Mouse (Mus musculus): ENCODE results near the gene Wipf3. TPM values are rescaled to one million over a fixed set of nuclear protein-coding genes. Genes with fewer than 3 reads are reported as not detected.
A peak's percentile ranks its signal among the peaks of the same experiment; 100 is the strongest.

The Wipf3 gene
- total RNA-seq (2015) (not detected in 2 replicates), total RNA-seq (2017) (not detected in 2 replicates)

DNA sequence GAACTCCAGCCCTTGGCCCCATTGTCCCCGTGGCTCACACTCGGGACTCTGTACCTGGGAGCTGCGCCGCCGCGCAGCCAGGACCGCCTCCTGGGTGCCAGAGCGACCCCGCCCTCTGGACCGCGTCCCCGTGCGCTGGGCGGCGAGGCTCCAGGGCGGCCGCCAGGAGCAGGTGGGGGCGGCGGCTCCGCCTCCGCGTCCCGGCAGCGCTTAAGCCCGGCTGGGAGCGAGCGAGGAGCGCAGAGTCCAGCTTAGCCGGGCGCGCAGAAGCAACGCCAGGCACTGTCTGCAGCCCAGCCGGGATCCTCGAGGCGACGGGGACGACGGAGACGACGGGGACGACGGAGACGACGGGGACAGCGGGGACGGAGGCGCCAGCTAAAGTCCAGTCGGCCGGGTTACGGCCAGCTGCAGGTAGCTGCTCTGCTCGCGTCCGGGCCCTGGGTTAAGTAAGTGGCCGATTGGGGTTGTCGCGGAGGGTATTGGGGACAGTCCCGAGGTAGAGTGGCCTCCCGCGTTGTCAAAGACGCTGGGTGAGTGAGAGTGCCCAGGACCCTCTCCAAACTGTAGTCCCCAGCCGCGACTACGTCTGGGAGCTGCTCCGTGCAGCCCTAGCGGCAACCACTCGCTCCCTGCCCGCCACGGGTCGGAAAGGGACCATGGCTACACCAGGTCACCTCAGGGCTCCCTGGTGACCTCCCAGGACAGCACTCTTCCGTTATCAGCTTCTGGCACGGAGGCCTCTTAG is at the start of gene Wipf3:
Wipf3 (plus strand) TSS at position 157 of the 748 bp plus-strand sequence.
- peak; percentile 44; the same call in 1 of the 2 replicates for ATAC-seq (replicated peaks; ENCODE audit: poor library complexity)

DNA sequence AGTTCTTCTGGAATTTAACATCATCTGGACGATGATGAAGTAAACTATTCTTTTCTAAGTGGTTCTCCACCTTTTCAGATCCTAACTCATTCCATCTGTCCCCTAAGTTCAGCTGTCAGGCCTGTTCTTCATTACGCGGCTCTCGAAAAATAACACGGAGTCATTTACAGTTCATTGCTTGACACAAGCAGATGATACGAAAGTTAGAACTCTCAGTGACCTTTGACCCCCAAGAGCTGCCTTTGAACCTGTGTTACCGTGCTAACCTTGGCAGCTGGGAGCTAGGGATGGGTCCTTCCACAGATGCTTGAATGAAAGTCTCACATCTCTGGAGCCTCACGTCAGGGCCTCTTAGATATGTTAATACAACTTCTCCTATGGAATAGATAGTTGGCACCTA is 46.8 kb upstream of the Wipf3 start:
- ATAC-seq (replicated peaks; ENCODE audit: poor library complexity): no peak

DNA sequence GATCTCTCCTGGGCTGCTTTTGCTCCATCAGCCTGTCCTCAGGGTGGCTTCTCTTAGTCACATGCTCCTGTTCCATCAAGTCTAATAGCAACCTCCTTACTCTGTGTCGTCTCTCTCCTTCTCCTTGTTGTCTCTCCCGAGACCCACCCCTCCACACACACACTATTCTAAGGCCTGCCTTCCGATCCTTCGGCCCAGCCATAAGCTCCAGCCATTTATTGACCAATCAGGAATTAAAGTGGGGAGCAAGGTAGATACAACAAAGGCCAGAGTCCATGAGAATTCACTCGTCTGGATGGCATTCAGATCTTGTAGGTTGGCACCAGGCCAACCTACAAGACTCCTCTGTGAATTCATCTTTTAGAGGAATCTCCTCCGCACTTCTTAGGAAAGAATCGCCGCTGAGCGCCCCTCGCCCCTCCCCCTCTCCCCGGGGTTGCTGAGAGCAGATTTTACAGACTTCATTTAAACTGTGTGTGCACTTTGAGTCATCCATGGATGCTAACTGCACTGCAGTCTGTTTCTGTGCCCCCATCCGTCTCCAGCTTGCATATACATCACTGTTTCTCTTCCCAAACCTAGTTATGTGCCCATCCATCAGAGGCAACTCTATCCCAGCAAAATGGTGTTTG is 45.4 kb upstream of the Wipf3 start:
- no peak for ATAC-seq (replicated peaks; ENCODE audit: poor library complexity)

DNA sequence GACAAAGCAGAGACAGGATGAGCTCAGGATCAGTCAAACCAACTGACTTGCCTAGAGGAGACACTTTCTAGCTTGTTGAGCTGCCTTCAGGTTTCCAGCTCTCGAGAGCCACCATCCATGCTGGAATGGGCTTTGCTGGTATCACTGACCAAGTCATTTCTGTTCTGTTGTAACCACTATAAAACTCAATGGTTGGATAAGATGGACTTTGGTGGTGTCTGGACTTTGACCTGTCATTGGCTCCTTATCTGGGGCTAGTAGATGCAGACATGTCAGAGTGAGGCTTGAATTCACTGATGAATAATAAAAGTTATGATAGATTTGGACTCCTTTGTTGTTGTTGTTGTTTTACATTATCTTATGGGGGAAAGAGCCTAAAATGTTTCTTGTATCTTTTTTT is 44.6 kb upstream of the Wipf3 start:
- no peak for ATAC-seq (replicated peaks; ENCODE audit: poor library complexity)

DNA sequence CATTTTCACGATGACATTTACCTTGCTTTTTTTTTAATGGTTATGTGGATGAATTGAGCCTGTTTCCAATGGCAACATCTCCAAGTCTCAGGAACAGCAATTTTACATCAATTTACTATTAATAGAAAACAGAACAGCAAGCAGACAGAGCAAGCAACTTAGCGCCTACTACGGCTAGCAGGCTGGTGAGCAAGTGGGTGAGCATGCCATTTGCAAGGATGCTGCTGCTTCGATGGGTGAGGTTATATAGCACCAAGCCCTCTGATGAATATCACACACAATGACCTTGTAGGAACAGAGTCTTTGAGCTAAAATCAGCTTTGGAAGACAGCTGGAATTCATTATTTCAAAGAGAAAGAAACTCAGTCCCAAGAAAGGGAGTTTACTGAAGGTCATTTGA is 43.0 kb upstream of the Wipf3 start:
- ATAC-seq (replicated peaks; ENCODE audit: poor library complexity): no peak

DNA sequence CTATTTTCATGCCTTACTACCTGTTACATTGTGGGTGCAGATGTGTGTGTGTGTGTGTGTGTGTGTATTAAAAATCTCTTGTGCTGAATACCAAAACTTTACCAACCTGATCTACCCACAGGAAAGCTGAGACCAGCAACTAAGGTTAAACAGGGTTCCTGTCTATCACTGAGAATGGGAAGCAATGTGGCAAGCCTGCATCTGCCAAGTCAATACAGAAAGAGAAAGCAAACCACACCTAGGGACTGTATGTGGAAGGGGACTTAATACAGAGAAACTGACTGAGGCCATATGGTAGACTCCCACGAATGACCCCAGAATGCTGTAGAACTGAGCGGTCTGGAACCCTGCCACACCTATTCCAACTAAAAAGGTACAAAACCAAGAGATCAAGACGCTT is 42.4 kb upstream of the Wipf3 start:
- no peak for ATAC-seq (replicated peaks; ENCODE audit: poor library complexity)

DNA sequence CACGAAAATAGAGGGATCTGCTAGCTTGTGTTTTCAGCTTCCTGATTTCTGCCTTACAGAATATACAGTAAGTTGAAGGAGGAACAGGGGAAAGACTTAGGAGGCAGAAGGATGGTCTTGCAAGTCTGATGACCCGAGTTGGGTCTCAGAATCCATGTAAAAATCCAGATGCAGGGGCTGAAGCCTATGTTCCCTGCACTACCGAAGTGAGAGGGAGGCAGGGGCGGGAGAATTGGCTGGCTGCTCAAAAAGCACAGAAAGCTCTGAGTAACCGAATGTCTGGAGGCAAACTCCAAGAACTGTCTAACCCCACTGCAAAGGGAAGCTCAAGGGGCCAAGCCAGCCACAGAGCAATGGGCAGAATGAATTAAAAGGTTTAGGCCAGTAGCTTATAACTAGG is 41.7 kb upstream of the Wipf3 start:
- ATAC-seq (replicated peaks; ENCODE audit: poor library complexity): no peak

DNA sequence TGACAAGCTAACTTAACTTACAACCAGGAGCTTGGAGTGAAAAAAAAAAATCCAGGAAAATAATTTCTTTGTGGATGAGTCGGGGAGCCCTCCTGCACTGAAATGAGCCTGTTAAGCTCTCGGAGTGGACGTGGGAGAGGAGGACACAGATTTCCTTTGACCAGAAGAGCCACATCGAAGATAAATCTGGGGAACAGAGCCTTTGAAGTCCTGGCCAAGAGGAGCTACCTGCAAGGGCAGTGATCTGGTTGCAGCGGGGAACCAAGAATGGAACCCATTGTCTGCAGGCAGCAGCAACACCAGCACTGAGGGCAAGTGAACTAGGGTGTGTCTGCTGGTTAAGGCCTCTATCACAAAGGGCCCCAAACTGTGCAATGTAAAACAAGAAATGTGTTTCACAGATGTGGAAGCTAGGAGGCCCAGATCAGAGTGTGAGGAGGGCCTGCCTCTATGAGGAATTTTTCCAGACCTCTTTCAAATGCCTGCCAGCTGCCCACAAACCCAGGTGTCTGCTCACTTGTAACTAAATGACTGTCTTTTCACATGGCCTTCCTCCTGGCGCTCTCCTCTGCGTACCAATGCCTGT is 40.6 kb upstream of the Wipf3 start:
- no peak for ATAC-seq (replicated peaks; ENCODE audit: poor library complexity)

DNA sequence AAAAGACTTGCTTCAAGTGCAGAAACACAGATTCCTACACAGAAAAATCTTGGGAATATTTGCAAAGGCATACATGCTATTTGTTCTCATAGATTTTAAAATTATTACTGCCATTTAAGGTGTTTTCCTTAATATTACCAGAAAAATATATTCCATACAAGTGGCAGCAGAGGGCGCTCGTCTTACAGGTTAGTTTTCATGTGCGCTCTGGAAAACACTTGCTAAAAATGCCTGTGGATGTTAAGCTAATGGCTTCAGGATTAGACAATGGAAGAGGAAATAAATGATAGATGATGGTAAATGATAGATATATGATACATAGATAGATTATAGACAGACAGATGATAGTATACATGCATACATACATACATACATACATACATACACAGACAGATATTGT is 37.6 kb upstream of the Wipf3 start:
- ATAC-seq (replicated peaks; ENCODE audit: poor library complexity): no peak

DNA sequence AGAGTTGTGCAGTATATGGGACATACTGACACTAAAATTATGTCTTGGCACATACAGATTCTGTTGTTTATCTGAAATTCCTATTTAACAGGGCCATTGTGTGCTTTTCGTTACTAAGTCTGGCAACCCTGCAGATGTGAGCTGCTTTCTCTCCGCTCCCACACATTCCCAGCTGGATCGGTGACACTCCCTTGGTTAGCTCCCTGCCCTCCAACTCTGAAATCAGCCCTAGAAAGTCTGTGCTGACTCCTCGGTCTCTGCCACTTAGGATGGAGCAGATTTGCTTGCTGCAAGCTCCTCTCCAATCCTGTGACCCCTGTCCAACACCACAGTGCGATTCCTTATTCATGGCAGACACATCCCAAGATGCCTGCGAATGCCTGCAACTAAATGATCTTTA is 35.5 kb upstream of the Wipf3 start:
- ATAC-seq (replicated peaks; ENCODE audit: poor library complexity): no peak

DNA sequence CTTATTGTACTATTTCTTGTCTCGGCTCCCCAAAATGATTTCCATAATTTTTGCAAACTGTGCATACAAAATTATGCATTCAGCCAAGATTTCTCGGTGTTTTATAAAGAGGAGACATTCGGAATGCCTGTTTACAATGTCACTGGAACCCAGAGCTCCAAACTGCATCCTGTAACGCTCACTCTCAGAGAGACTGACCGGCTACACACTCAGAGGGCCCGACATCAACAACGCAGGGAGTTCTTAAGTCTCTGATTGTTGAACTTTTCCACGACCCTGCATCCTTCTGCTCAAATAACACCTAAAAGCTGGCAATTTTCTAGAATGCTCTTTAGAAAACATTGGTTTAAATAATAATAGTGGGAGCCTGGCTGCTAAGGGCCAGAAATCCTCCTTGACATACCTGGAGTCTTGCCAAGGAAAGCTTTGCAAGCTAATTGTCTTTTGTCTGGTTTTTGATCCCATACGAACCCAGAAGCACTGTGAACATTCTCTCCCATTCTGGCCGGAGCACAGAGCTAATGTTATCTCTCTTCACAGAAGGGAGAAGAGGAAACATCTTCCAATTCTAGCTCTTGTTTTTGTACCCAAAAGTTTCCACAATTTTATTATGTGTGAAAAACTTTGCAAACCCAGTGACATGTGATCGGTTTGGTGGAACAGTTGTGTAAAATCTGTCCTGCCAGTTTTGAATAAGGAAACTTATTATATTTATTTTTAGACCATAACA is 30.0 kb upstream of the Wipf3 start:
- no peak for ATAC-seq (replicated peaks; ENCODE audit: poor library complexity)

DNA sequence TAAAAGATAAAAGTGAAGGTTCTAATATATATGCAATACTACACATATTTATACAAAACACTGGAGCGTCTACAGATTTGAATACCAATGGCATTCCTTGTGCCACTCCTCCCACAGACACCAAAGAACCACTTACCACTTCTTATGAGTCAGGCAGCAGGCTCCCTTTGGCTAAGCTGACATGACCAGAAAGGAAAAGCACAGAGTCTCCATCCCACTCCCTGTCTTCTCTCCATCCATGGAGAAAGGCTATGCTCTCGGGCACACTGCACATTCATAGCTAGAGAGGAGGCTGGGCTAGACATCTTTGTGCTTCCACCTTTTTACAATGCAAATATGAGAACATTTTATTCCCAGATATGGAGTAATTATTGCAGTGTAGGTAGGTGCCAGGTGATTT is 27.9 kb upstream of the Wipf3 start:
- ATAC-seq (replicated peaks; ENCODE audit: poor library complexity): no peak

DNA sequence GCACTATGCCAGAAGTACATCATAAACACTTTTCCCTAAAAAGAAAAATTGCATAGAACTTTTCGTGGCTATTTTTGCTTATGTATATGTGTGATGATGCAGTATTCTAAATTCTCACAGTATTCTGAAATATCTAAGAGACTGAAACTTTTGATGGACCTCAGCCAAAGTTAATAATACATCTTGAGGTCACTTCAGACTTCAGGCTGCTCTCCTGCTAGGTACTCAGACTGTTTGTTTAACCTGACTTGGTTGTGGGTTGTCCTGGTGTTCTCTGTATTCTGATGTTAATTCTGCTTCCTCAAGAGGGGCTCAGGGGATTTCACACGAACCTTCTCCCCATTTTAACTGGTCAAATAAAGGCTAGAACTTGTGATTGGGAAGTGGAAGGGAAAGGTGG is 24.5 kb upstream of the Wipf3 start:
- no peak for ATAC-seq (replicated peaks; ENCODE audit: poor library complexity)

DNA sequence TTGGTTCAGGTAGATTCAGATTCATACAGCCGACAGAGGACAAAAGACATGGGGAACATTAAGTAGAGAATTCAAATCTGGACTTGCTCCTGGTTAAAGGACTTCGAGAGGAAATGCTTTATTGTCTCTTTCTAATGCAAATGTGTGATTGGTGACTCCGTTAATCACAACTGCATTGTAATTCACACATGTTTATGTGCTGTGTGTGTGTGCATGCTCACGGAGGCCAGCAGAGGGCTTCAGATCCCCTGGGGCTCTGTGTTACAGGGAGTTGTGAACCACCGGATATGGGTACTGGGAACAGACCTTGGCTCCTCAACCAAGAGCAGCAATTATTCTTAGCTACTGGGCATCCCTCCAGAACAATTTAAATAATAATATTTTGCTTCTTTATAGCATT is 23.3 kb upstream of the Wipf3 start:
- ATAC-seq (replicated peaks; ENCODE audit: poor library complexity): no peak

DNA sequence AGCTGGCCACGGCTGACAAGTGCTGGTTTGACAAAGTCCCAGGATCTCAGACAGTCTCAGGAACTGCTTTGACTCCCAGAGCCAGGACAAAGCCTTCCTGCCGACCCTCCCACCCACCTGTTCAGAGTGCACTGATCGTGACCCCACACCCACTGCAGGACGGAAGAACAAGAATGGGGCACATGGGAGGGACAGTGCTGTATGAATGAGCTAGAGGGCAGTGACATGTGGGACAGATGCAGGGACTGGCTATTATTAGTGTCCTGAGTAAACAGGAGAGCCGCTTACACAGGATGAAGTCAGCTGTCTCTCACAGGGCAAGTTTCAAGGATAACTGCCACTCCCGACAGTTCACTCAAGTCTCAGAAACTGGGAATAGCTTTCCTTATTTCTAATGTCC is 20.1 kb upstream of the Wipf3 start:
- no peak for ATAC-seq (replicated peaks; ENCODE audit: poor library complexity)

DNA sequence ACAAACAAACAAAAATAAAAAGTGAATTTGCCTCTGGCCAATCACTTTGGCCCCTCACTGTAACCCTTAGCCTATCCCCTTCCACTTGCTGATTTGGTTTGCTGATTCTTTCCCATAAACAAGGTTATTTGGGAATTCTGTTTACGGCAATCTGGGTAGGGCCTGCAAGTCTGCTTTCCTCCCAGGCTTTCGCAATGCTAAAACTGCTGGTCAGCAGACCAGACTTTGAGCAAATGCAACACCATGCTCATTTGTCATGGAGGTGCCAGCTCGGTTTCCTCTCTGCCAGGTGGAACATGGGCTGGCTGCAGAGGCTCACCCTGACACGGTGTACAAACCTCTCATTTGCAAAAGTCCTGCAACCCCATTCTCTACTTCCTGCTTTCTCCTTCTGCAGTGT is 19.0 kb upstream of the Wipf3 start:
- no peak for ATAC-seq (replicated peaks; ENCODE audit: poor library complexity)

DNA sequence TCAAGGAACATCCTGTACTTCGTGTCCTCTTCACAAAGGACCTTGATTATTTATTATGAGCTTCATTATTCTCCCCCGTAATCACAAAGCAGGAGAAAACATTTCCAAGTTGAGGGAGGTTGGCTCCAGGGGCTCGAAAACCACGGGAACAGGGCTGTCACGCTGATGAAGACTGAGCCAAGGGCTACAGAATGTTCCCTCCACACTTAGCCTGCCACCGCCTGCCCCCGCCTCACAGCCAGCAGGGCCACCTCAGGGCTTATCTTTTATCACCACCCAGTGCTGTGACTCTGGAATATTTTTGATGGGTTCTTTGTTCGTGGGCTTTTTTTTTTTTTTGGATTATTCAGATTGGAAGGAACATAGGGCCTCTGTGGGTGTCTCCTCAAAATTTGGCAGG is 17.8 kb upstream of the Wipf3 start:
- no peak for ATAC-seq (replicated peaks; ENCODE audit: poor library complexity)

DNA sequence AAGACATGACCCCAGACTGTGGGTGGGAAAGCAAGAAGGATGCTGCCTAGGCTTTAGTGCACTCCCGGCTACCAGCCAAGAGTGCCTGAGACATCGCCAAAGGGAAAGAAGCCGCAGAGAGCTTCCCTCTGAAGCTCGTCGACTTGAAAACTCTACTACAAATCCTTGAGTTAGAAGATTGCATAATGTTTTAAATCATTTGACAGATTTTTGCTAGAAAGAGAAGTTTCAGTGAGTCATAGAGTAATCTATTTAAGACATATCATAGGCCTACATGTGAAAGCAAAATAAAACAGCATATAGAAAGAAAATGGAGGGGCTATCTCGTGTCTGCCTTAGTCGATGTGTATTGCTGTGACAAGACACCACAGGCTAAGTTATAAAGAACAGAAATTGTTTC is 16.5 kb upstream of the Wipf3 start:
- no peak for ATAC-seq (replicated peaks; ENCODE audit: poor library complexity)

DNA sequence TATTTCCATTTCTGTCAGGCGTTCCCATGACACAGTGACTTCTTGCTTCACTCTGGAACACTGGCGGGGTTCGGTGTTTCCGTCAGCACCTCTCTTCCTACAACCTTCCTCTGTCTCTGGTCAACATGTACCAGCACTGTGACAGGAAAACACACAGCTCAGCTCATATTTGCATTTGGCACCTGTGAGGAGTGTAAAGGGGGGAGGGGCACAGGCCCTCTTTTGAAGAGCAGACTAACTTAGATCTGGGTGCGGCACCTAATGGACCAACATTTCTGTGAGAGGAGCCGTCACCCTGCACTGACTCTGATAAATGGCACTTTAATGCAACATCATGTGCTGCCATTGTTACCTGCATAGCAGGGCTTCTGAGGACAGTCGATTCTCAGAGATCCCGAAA is 4.2 kb upstream of the Wipf3 start:
- ATAC-seq (replicated peaks; ENCODE audit: poor library complexity): no peak

DNA sequence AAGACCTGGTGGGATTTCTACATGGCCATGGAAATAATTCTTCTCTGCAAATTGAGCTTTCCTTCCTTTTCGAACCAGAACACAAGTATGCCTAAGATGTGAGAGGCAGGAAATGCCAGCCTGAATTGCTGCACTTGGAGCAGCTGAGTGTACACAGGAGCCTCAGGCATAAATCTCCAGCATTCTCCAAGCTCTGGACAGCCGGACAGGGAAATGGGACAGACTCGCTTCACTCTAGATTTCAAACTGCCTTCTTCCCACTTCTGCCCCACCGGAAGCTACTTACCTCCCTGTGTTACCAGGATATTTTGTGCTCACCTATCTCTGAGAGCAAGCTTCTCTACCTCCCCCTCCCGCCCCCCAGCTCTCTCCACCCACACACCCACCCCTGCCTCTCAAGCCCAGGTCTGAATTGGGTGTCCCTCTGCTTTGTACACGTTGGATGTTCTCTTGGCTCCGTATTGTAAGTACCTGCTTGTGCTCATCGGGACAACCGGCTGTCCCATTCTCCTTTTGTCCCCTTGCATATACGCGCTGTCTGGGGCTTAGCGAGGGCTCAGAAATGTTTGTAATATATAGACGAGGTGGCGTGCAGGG is 455 bp upstream of the Wipf3 start:
- ATAC-seq (replicated peaks; ENCODE audit: poor library complexity): no peak

DNA sequence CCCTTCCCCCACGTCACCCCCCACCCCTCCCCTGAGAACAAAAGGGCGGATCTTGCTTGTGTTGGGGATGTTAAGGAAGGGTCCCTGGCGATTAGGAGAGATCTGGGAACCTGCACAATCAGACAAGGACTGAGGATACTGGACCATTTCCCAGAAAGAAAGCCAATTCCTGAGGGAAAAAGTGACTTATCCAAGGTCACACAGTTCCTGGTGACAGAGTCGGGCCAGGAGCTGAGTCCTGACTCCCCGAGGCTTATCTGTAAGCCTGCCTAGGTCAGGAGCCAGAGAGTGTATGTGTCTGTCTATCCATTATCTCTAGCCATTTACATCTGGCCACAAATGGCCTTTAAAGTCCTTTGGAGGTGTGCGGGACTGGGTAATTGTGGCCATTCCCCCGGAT is 818 bp downstream of the Wipf3 start:
- no peak for ATAC-seq (replicated peaks; ENCODE audit: poor library complexity)

Data from megakaryocyte progenitor cell, adult 5-6 weeks (primary cell).